Mouse (Mus musculus) midbrain, embryonic 11.5 days (tissue): ENCODE measurements around the gene Fthl17c. TPM values are rescaled to one million over a fixed set of nuclear protein-coding genes. Genes with fewer than 3 reads are reported as not detected.
"Not testable (repeated sequence)": the region's sequence is repeated elsewhere in the genome, so short reads cannot be mapped to it uniquely, and the experiment has no call there.

Experiments
- ATAC-seq: fragments of 200-750 bp; cut with Nextera tagmentation; 2 replicates; pipeline ENCODE4 v1.8.0; 2017; ENCODE audit warnings: moderate TSS enrichment, moderate library complexity; ENCODE audit not compliant: low FRiP score
- DNase-seq: peaks from one replicate; pipeline ENCODE4 v3.0.0; 2015; ENCODE audit warnings: low spot score; ENCODE audit errors: missing footprints
- H3K27ac ChIP-seq: fragments of 300-500 bp; sonication (generic); 2 replicates; pipeline ENCODE4 v1.5.1; 2014; ENCODE audit warnings: low read depth, low read length
- H3K27me3 ChIP-seq: fragments of 300-500 bp; sonication (generic); 2 replicates; pipeline ENCODE4 v1.6.1; 2014; ENCODE audit warnings: mild to moderate bottlenecking, low read length, moderate library complexity, mixed read lengths; ENCODE audit not compliant: control insufficient read depth, insufficient read depth
- H3K36me3 ChIP-seq: fragments of 300-500 bp; sonication (generic); 2 replicates; pipeline ENCODE4 v1.6.1; 2014; ENCODE audit warnings: mild to moderate bottlenecking, low read length, moderate library complexity, mixed read lengths; ENCODE audit not compliant: control insufficient read depth, insufficient read depth
- H3K4me1 ChIP-seq: fragments of 300-500 bp; sonication (generic); 2 replicates; pipeline ENCODE4 v1.6.1; 2014; ENCODE audit warnings: low read length; ENCODE audit not compliant: control insufficient read depth, insufficient read depth
- H3K4me2 ChIP-seq: fragments of 300-500 bp; sonication (generic); 2 replicates; pipeline ENCODE4 v1.6.1; 2014; ENCODE audit warnings: mild to moderate bottlenecking, moderate library complexity
- H3K4me3 ChIP-seq: fragments of 300-500 bp; sonication (generic); 2 replicates; pipeline ENCODE4 v1.5.1; 2014; ENCODE audit warnings: low read depth, low read length
- H3K9ac ChIP-seq: fragments of 300-500 bp; sonication (generic); 2 replicates; pipeline ENCODE4 v1.6.1; 2014; ENCODE audit warnings: low read length
- H3K9me3 ChIP-seq: fragments of 300-500 bp; sonication (generic); 2 replicates; pipeline ENCODE4 v1.6.1; 2016; ENCODE audit warnings: low read length; ENCODE audit not compliant: control insufficient read depth
- WGBS: fragments of 180-500 bp; shearing (Covaris S2); extraction: QIAGEN DNeasy Blood & Tissue Kit; methylation state at CpG from one replicate; pipeline ENCODE4 v1.1.7; 2014; 5-methylcytosine and 5-hydroxymethylcytosine counted together
- polyA plus RNA-seq: library from polyadenylated mRNA; unstranded; fragments of >200 nt; fragmentation: Nextera tagmentation; extraction: Ambion mirVana; gene quantifications from 2 replicates; pipeline ENCODE4 v1.2.1, GENCODE M21; 2014

Fthl17c gene
- not detected in 2 replicates for polyA plus RNA-seq

GRCm38 (mm10) chrX:8976459-8976858 lies at the start of gene Fthl17c:
TSS of gene Fthl17c (minus strand) at chrX:8976559.
- not testable (repeated sequence) for H3K9me3 ChIP-seq, ATAC-seq, H3K27ac ChIP-seq, H3K4me1 ChIP-seq, H3K9ac ChIP-seq, H3K4me3 ChIP-seq, DNase-seq, H3K36me3 ChIP-seq, H3K4me2 ChIP-seq, H3K27me3 ChIP-seq
- no CpG with 5 or more reads among the region's 11 CpGs for WGBS

DNA sequence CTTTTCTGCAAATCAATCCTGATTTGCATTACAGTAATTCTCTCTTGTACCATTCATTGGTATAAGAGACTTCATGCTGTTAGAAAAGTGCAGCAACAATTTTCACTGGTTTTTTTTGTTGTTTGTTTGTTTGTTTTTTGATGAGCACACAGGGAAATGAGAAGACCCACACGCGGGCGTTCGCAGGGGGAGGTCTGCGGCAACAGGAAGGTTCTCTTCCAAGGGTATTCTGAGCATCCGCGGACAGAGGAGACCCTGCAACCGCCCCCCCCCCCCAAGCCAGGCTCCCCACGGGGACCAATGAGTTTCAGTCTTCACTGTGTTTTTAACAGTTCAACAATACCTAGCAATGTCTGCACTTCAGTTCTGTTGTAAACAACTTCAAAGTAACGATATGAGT lies 43.1 kb upstream of the Fthl17c start:
- no peaks in the 10 kb centered on the region for H3K4me1 ChIP-seq
- no peaks in the 10 kb centered on the region for H3K36me3 ChIP-seq

DNA sequence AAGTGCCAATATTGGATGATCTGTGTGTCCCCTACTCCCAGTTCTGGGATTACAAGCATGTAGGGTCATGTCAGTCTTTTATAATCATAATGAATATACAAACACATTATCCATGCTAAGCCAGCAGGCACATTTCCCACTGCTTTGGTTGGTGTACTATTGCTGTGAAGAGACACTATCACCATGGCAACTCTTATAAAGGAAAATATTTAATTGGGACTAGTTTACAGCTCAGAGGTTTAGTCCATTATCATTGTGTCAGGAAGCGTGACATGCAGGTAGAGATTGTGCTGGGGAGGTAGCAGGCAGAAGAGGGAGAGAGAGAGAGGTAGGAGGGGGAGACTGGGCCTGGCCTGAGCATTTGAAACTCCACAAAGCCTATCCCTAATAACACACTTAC lies 39.7 kb upstream of the Fthl17c start:
- no peaks in the 10 kb centered on the region for H3K36me3 ChIP-seq
- DNase-seq (no peak), ATAC-seq (no peak)
- WGBS = 82% methylated on average over 1 of the region's 1 CpGs
- no peak overlapping the region for H3K4me3 ChIP-seq
- H3K9me3 ChIP-seq = no peaks in the 10 kb centered on the region
- H3K27me3 ChIP-seq = no peaks in the 10 kb centered on the region
- no peak overlapping the region for H3K9ac ChIP-seq
- H3K4me1 ChIP-seq = no peaks in the 10 kb centered on the region
- H3K4me2 ChIP-seq = no peak overlapping the region
- H3K27ac ChIP-seq = no peak overlapping the region

More for the DNA sequence above, 43.1 kb upstream of the Fthl17c start:
- 59% methylated on average over 10 of the region's 10 CpGs for WGBS
- H3K27me3 ChIP-seq = no peaks in the 10 kb centered on the region
- H3K27ac ChIP-seq = no peak overlapping the region
- no peak overlapping the region for H3K9ac ChIP-seq
- ATAC-seq (no peak), DNase-seq (no peak)
- no peaks in the 10 kb centered on the region for H3K9me3 ChIP-seq
- H3K4me3 ChIP-seq = no peak overlapping the region
- H3K4me2 ChIP-seq = no peak overlapping the region

DNA sequence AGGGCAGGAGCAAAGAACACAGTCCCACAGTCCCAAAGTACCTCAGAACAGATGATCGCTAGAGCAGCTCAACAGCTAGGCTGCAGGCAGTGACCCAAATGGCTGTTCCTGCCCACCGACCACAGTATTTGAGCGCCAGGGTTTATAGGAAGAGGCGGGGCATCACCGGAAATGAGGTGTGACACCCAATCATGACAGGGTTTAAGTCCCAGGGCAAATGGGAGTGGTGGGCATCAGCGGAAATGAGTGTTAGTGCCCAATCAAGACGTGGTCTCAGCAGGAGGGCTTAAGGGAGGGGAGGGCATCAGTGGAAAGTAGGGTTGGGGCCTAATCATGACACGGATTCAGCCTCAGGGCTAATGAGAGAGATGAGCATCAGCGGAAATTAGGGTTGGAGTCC lies 10.3 kb upstream of the Fthl17c start, which contains the start of gene Fthl17d:
Gene Fthl17d (minus strand): TSS at position 101 of the 400 bp plus-strand sequence.
- not testable (repeated sequence) for ATAC-seq

DNA sequence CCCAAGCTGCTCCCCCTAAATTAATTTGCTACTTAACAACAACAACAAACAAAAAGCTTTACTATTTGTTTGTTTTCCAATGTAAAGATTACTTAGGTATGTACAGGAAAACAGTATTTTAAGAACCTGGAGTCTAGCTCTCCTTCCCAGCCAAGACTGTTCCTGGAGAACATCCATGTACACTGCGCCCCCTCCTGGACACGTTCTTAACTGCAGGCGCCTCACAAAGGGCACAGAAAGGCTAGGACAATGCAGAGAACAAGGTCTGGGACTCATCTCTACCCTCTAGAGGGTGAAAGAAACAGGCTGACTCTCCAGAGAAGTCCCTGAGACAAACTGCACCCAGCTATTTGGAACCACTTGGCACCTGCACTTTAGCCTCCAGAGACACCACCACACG lies 11.7 kb downstream of the Fthl17c start:
- not testable (repeated sequence) for H3K27ac ChIP-seq, H3K4me1 ChIP-seq

More for the DNA sequence above, 10.3 kb upstream of the Fthl17c start, which contains the start of gene Fthl17d:
- not testable (repeated sequence) for H3K36me3 ChIP-seq, H3K4me2 ChIP-seq, H3K27ac ChIP-seq, H3K27me3 ChIP-seq, H3K9ac ChIP-seq, H3K4me1 ChIP-seq, H3K9me3 ChIP-seq, H3K4me3 ChIP-seq, DNase-seq
- no CpG with 5 or more reads among the region's 9 CpGs for WGBS

GRCm38 (mm10) chrX:8962875-8963274 lies 13.5 kb downstream of the Fthl17c start, which contains the start of gene Fthl17b:
TSS of gene Fthl17b (minus strand) at chrX:8962975.
- not testable (repeated sequence) for ATAC-seq, H3K4me1 ChIP-seq, H3K4me2 ChIP-seq, DNase-seq, H3K27ac ChIP-seq, H3K36me3 ChIP-seq, H3K27me3 ChIP-seq, H3K4me3 ChIP-seq, H3K9ac ChIP-seq, H3K9me3 ChIP-seq
- 92% methylated on average over 4 of the region's 11 CpGs for WGBS

More for the DNA sequence above, 11.7 kb downstream of the Fthl17c start:
- not testable (repeated sequence) for H3K36me3 ChIP-seq, H3K9ac ChIP-seq, DNase-seq, H3K4me2 ChIP-seq, H3K9me3 ChIP-seq, ATAC-seq, H3K4me3 ChIP-seq, H3K27me3 ChIP-seq
- 45% methylated on average over 4 of the region's 4 CpGs for WGBS

- H3K4me2 ChIP-seq, H3K36me3 ChIP-seq, H3K27ac ChIP-seq, H3K4me3 ChIP-seq, H3K9me3 ChIP-seq, H3K27me3 ChIP-seq, H3K9ac ChIP-seq, H3K4me1 ChIP-seq: not testable (repeated sequence)
- ATAC-seq (peak; percentile 72; the same call in 1 of the 2 replicates), DNase-seq (peak; percentile 97)
- 18% methylated on average over 7 of the region's 7 CpGs for WGBS
Observed at GRCm38 (mm10) chrX:8948130-8948805, 28.1 kb downstream of the Fthl17c start.

DNA sequence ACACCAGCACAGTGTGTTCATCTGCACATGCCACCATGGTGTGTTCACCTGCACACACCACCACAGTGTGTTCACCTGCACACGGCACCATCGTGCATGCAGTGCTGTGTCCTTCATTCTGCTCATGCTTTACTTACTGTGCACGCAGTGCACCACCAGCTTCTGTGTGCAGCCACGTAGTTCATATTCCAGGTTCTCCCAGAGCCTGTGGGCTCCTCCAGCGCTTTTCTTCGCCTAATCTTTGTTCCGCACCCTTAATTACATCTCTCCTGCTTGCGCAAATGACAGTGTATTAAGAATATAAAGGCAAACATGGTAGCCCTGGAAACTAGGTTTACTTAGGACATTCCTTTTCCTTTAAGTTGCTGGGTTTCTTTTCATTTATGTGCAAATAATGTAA lies 32.3 kb downstream of the Fthl17c start:
- DNase-seq (no peak), ATAC-seq (no peak)
- Histone ChIP-seq H3K4me3 (no peak overlapping the region), H3K36me3 (no peaks in the 10 kb centered on the region), H3K27me3 (no peaks in the 10 kb centered on the region), H3K9me3 (no peaks in the 10 kb centered on the region), H3K4me2 (no peak overlapping the region), H3K9ac (no peak overlapping the region), H3K27ac (no peak overlapping the region), H3K4me1 (no peaks in the 10 kb centered on the region)
- 82% methylated on average over 8 of the region's 8 CpGs for WGBS

DNA sequence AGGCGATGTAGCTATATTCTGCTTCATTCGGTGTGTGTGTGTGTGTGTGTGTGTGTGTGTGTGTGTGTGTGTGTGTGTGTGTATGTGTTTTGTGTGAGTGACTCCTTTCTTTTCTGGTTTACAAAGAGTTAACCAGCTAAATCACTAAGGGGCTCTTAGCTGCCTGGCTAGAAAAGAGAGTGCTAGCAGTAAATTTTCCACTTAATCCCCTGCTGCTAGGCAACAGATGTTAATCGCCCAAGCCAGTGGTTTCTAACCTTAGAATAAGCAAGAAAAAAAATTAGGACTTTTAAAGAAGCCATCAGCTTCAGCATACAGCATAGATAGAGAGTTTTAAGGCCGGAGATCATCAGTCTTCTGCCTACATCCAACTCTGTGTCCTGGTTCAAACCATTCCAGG lies 49.1 kb downstream of the Fthl17c start:
- DNase-seq (no peak), ATAC-seq (peak; percentile 68; the same call in 1 of the 2 replicates)
- Histone ChIP-seq H3K4me1 (no peaks in the 10 kb centered on the region), H3K9me3 (no peaks in the 10 kb centered on the region), H3K4me2 (no peak overlapping the region), H3K4me3 (no peak overlapping the region), H3K36me3 (no peaks in the 10 kb centered on the region), H3K27me3 (no peaks in the 10 kb centered on the region), H3K27ac (no peak overlapping the region), H3K9ac (no peak overlapping the region)
- WGBS = 31% methylated on average over 4 of the region's 4 CpGs
